Mouse (Mus musculus): Measurements from ENCODE around the gene Glo1. TPM values are rescaled to one million over a fixed set of nuclear protein-coding genes. Genes with fewer than 3 reads are reported as not detected.

The Glo1 gene
- total RNA-seq, 2 experiments from 2014 or later: 153 TPM

DNA sequence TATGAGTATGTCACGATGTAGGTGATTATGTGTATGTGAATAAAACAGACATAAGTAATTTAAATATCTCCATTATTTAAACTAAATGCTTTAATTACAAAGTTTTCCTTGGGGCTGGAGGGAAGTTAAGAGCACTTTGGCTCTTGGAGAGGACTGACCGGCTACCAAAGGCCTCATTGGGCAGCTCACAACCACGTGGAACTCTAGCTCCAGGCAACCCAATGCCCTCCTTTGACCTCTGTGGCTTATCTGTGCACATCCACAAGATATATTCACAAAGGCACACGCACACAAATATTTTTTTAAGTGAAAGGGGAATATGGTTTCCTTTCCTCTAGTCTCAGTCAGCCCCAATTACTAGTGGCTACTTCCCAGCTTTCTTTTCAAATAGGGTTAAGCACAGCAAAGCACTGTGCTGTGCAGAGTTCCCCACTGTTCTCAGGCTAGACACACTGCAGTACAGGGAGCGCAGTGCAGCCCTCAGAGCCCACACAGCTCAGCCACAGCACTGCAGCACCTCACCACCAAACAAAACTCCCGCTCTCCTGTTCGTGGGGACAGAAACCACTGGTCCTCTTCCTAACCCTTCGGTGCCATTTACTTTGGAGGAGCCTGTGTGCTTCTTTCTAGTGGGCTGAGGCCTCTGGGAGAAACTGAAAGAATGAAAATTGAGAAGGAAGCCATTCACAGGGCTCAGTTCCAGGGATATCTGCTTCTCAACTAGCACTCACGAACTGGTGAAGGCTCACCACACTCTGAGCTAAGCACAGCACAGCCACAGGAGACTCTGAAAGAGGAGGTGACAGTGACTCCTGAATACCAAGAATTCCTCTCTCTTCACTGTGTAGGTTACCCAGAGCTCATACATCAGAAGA lies 76.5 kb downstream of the Glo1 start:
- DNase-seq (ENCODE audit: low spot score in 2 of 2): no peak

- DNase-seq (ENCODE audit: low spot score in 2 of 2): peak; percentile 57 to 68
These were observed 87.6 kb downstream of the Glo1 start for GRCm38 (mm10) chr17:30539098-30539497.

DNA sequence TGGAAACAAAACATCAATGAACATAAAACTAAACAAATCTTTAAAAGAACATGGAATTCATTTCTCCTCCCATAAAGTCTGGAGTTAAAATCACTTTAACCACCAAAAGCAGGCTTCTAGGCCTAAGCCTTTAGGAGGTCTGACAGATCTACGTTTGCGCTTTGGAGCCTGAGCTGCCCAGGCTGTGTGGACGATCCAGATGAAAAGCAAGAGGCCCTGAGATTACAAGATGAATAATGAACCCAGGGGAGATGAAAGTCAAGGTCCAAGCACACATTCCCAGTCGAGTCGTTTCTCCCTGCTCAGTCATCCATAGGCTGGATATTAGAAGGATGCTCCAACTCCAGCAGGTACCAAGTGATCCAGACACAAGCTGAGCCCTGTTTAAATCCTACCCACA lies 90.0 kb downstream of the Glo1 start:
- DNase-seq (ENCODE audit: low spot score in 2 of 2): no peak

Other genes with a start within 250 kb of the Glo1 start
- gene Btbd9, start 50.4 kb downstream of the Glo1 start, total RNA-seq (2021): 100 to 1,000 TPM; 104 to 109 TPM
- 1 to 10 TPM; 2.7 to 4.2 TPM for gene Dnah8, start 2.5 kb downstream of the Glo1 start, total RNA-seq (2021)

Data from layer of hippocampus, postnatal 10 days (tissue).